Comparison of ENCODE assay signal across 8 mouse cellular contexts in the genomic region with DNA sequence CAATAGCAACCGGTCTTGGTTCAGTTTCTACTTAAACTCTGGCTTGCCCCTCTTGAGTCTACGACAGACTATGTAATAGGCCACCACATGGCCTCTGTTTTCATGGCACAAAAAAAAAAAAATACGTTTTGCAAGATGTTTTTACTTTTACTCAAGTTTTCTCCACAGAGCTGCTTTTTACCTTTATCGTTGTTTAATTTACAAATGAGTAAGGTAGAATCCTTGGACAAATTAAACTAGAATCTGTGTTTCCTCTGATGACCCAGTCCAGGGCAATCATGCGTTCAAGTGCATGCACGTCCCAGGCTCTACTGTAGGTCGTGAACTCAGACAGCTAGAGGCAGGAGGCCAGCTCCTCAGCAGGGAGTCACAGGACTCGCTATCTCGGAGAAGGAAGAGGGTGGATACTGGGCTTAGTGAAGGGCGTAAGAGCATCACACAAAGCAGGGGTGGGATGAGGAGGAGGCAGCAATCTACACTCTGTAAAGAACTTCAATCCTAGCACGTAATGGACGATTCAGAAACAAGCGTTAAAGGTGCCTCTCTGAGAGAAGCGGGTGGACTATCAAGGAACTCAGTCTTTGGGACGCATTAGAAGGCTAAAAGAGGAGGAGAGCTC. TPM values are rescaled to one million over a fixed set of nuclear protein-coding genes. Genes with fewer than 3 reads are reported as not detected.
DNase-seq lines count a peak whose midpoint lies in the region; ATAC-seq lines count a peak whose summit lies in the region.

No protein-coding gene starts in this region.

- H3K9me3 ChIP-seq in liver, embryonic 15.5 days (replicated peaks) = no peaks in the 10 kb centered on the region

- H3K4me3 ChIP-seq in liver, embryonic 15.5 days (replicated peaks) = peak overlapping the region; percentile 83

- H3K4me2 ChIP-seq in liver, embryonic 15.5 days = peak overlapping the region; percentile 84

- H3K36me3 ChIP-seq in liver, embryonic 15.5 days (replicated peaks) = peaks cover 50% of the 10 kb centered on the region

- peak; percentile 79 to 80 for DNase-seq in B cell, adult 2 months
- peak; percentile 68 for DNase-seq in T-cell, adult 2 months (ENCODE audit: low spot score)
- peak; percentile 64 for DNase-seq in embryo, embryonic 10.5 days (ENCODE audit: low spot score)
- DNase-seq in heart, adult 18-20 months = peak; percentile 85
- DNase-seq in kidney, adult 11 months = peak; percentile 85
- peak; percentile 83 for DNase-seq in naive thymus-derived CD4-positive, alpha-beta T cell, adult 2 months (ENCODE audit: low read depth)
- DNase-seq in thymus, adult 18-20 months = peak; percentile 41 to 42

- H3K27ac ChIP-seq in liver, embryonic 15.5 days (replicated peaks) = peak overlapping the region; percentile 98

- peaks cover 71% of the 10 kb centered on the region for H3K4me1 ChIP-seq in liver, embryonic 15.5 days (replicated peaks)

- no peaks in the 10 kb centered on the region for H3K27me3 ChIP-seq in liver, embryonic 15.5 days

- ATAC-seq in liver, embryonic 15.5 days (ENCODE audit: insufficient read depth) = peak; percentile 39

- WGBS in liver, embryonic 15.5 days (ENCODE audit: insufficient replicate concordance) = under 1% methylated on average over 15 of the region's 15 CpGs

- peak overlapping the region; percentile 85 for H3K9ac ChIP-seq in liver, embryonic 15.5 days

RNA-seq across cellular contexts. Expression of a gene that starts 0.9 kb away (rescaled TPM):
- total RNA-seq in heart, adult 18-20 months (2021) = 10 to 100 TPM; 16.7 to 20.2 TPM
- 7.9 and 8.0 TPM in 2 replicates for polyA plus RNA-seq in liver, embryonic 15.5 days (2015; fragmentation: Nextera tagmentation; extraction: Ambion mirVana)

RNA-seq across cellular contexts. Expression of a gene that starts 21.9 kb away (rescaled TPM):
- total RNA-seq in heart, adult 18-20 months (2021) = 10 to 100 TPM; 43.7 to 44.8 TPM
- polyA plus RNA-seq in liver, embryonic 15.5 days (2015; fragmentation: Nextera tagmentation; extraction: Ambion mirVana) = 109 and 112 TPM in 2 replicates

RNA-seq across cellular contexts. Expression of a gene that starts 23.5 kb away (rescaled TPM):
- total RNA-seq in heart, adult 18-20 months (2021) = 100 to 1,000 TPM; 139 to 146 TPM
- 69.5 and 75.7 TPM in 2 replicates for polyA plus RNA-seq in liver, embryonic 15.5 days (2015; fragmentation: Nextera tagmentation; extraction: Ambion mirVana)

RNA-seq across cellular contexts. Expression of a gene that starts 26.5 kb away (rescaled TPM):
- under 1 TPM; 0.41 to 0.89 TPM for total RNA-seq in heart, adult 18-20 months (2021)
- polyA plus RNA-seq in liver, embryonic 15.5 days (2015; fragmentation: Nextera tagmentation; extraction: Ambion mirVana) = 0.06 and 0.21 TPM in 2 replicates

RNA-seq across cellular contexts. Expression of a gene that starts 32.1 kb away (rescaled TPM):
- total RNA-seq in heart, adult 18-20 months (2021) = 1 to 10 TPM; 4.0 to 5.4 TPM
- polyA plus RNA-seq in liver, embryonic 15.5 days (2015; fragmentation: Nextera tagmentation; extraction: Ambion mirVana) = 14.1 and 14.9 TPM in 2 replicates

Comparison
In these comparisons a context has a peak if more than half of its experiments do, and no peak if none do; other contexts are left out.
1. Peak in every context shown above with its lines: DNase-seq, ATAC-seq, H3K4me3 ChIP-seq and H3K27ac ChIP-seq.